Mouse (Mus musculus) embryonic facial prominence, embryonic 14.5 days (tissue): Measurements from ENCODE around the gene Dedd2. TPM values are rescaled to one million over a fixed set of nuclear protein-coding genes. Genes with fewer than 3 reads are reported as not detected.

Experiments used
- ATAC-seq: fragments of 200-750 bp; cut with Nextera tagmentation; 2 replicates; pipeline ENCODE4 v1.8.0; 2017; ENCODE audit warnings: low read depth, moderate number of reproducible peaks, moderate TSS enrichment
- DNase-seq: peaks from one replicate; pipeline ENCODE4 v3.0.0-alpha.2; 2015; ENCODE audit warnings: low spot score
- H3K27ac ChIP-seq: fragments of 300-500 bp; sonication (generic); replicated peaks from 2 replicates; pipeline ENCODE4 v1.5.1; 2014; ENCODE audit warnings: low read depth, mild to moderate bottlenecking, low read length, moderate library complexity
- H3K27me3 ChIP-seq: fragments of 300-500 bp; sonication (generic); replicated peaks from 2 replicates; pipeline ENCODE4 v1.6.1; 2014; ENCODE audit warnings: low read length; ENCODE audit not compliant: control insufficient read depth, insufficient read depth
- H3K36me3 ChIP-seq: fragments of 300-500 bp; sonication (generic); 2 replicates; pipeline ENCODE4 v1.6.1; 2014; ENCODE audit warnings: low read length, mixed read lengths; ENCODE audit not compliant: control insufficient read depth, insufficient read depth
- H3K4me1 ChIP-seq: fragments of 300-500 bp; sonication (generic); 2 replicates; pipeline ENCODE4 v1.6.1; 2014; ENCODE audit warnings: antibody characterized with exemption, low read length; ENCODE audit not compliant: control insufficient read depth, insufficient read depth
- H3K4me2 ChIP-seq: fragments of 300-500 bp; sonication (generic); 2 replicates; pipeline ENCODE4 v1.6.1; 2014; ENCODE audit warnings: low read depth, mild to moderate bottlenecking, low read length, moderate library complexity, mixed read lengths
- H3K4me3 ChIP-seq: fragments of 300-500 bp; sonication (generic); 2 replicates; pipeline ENCODE4 v1.5.1; 2014; ENCODE audit warnings: low read depth, mild to moderate bottlenecking, low read length
- H3K9ac ChIP-seq: fragments of 300-500 bp; sonication (generic); 2 replicates; pipeline ENCODE4 v1.6.1; 2014; ENCODE audit warnings: low read depth, mild to moderate bottlenecking, low read length, moderate library complexity, mixed read lengths
- H3K9me3 ChIP-seq: fragments of 300-500 bp; sonication (generic); 2 replicates; pipeline ENCODE4 v1.6.1; 2016; ENCODE audit warnings: low read length; ENCODE audit not compliant: control insufficient read depth
- WGBS: fragments of 180-500 bp; shearing (Covaris S2); extraction: QIAGEN DNeasy Blood & Tissue Kit; methylation state at CpG from one replicate; pipeline ENCODE4 v1.1.7; 2014; 5-methylcytosine and 5-hydroxymethylcytosine counted together
- polyA plus RNA-seq: library from polyadenylated mRNA; unstranded; fragments of >200 nt; fragmentation: Nextera tagmentation; extraction: Ambion mirVana; gene quantifications from 2 replicates; pipeline ENCODE4 v1.2.1, GENCODE M21; 2014

Dedd2 gene
- polyA plus RNA-seq, 1 experiment from 2014 or later = 9.4 TPM

GRCm38 (mm10) chr7:25248018-25248647 is 27.7 kb upstream of the Dedd2 start:
- peak overlapping the region; percentile 97 for H3K9ac ChIP-seq
- DNase-seq (peak; percentile 67), ATAC-seq (peak; percentile 20; the same call in 1 of the 2 replicates)
- H3K9me3 ChIP-seq = no peaks in the 10 kb centered on the region
- H3K4me1 ChIP-seq = peaks cover 25% of the 10 kb centered on the region
- peak overlapping the region; percentile 99 for H3K27ac ChIP-seq
- H3K36me3 ChIP-seq = peaks cover 34% of the 10 kb centered on the region
- peak overlapping the region; percentile 93 for H3K4me3 ChIP-seq
- WGBS = 2% methylated on average over 18 of the region's 18 CpGs
- peak overlapping the region; percentile 66 for H3K4me2 ChIP-seq
- H3K27me3 ChIP-seq = no peaks in the 10 kb centered on the region

GRCm38 (mm10) chr7:25247498-25247897 is 27.1 kb upstream of the Dedd2 start:
- DNase-seq (no peak), ATAC-seq (no peak)
- H3K27ac ChIP-seq = peak overlapping the region; percentile 99
- no peaks in the 10 kb centered on the region for H3K9me3 ChIP-seq
- H3K4me2 ChIP-seq = peak overlapping the region; percentile 66
- H3K36me3 ChIP-seq = peaks cover 40% of the 10 kb centered on the region
- peak overlapping the region; percentile 97 for H3K9ac ChIP-seq
- 8% methylated on average over 3 of the region's 3 CpGs for WGBS
- H3K4me1 ChIP-seq = peaks cover 25% of the 10 kb centered on the region
- H3K27me3 ChIP-seq = no peaks in the 10 kb centered on the region
- H3K4me3 ChIP-seq = peak overlapping the region; percentile 93

- H3K4me1 ChIP-seq = peaks cover 25% of the 10 kb centered on the region
- H3K9ac ChIP-seq = peak overlapping the region; percentile 97
- peak overlapping the region; percentile 93 for H3K4me3 ChIP-seq
- H3K27me3 ChIP-seq = no peaks in the 10 kb centered on the region
- ATAC-seq (no peak), DNase-seq (peak; percentile 35)
- H3K4me2 ChIP-seq = peak overlapping the region; percentile 66
- H3K9me3 ChIP-seq = no peaks in the 10 kb centered on the region
- H3K36me3 ChIP-seq = peaks cover 48% of the 10 kb centered on the region
- H3K27ac ChIP-seq = peak overlapping the region; percentile 99
- WGBS = 31% methylated on average over 4 of the region's 4 CpGs
Observed at GRCm38 (mm10) chr7:25246759-25247137, 26.3 kb upstream of the Dedd2 start.

- Histone ChIP-seq H3K4me2 (peak overlapping the region; percentile 66), H3K9ac (peak overlapping the region; percentile 97), H3K36me3 (peaks cover 53% of the 10 kb centered on the region), H3K4me1 (peaks cover 21% of the 10 kb centered on the region), H3K9me3 (no peaks in the 10 kb centered on the region), H3K27me3 (no peaks in the 10 kb centered on the region), H3K4me3 (peak overlapping the region; percentile 93), H3K27ac (peak overlapping the region; percentile 99)
- ATAC-seq (no peak), DNase-seq (peak; percentile 54)
- 38% methylated on average over 19 of the region's 20 CpGs for WGBS
Observed at GRCm38 (mm10) chr7:25246079-25246758, 25.8 kb upstream of the Dedd2 start.

- Histone ChIP-seq H3K4me1 (peaks cover 20% of the 10 kb centered on the region), H3K4me2 (no peak overlapping the region)
- WGBS = 83% methylated on average over 30 of the region's 30 CpGs
Observed at GRCm38 (mm10) chr7:25244562-25245369, 24.4 kb upstream of the Dedd2 start.

GRCm38 (mm10) chr7:25243361-25243760 is 22.9 kb upstream of the Dedd2 start:
- H3K27me3 ChIP-seq = no peaks in the 10 kb centered on the region
- H3K4me2 ChIP-seq = no peak overlapping the region
- no peak for DNase-seq
- H3K9me3 ChIP-seq = no peaks in the 10 kb centered on the region
- peaks cover 20% of the 10 kb centered on the region for H3K4me1 ChIP-seq
- H3K36me3 ChIP-seq = peaks cover 56% of the 10 kb centered on the region
- no peak overlapping the region for H3K4me3 ChIP-seq
- no peak for ATAC-seq
- H3K9ac ChIP-seq = no peak overlapping the region
- H3K27ac ChIP-seq = no peak overlapping the region
- 92% methylated on average over 4 of the region's 4 CpGs for WGBS

More at GRCm38 (mm10) chr7:25244562-25245369, 24.4 kb upstream of the Dedd2 start:
- no peak for DNase-seq
- no peaks in the 10 kb centered on the region for H3K27me3 ChIP-seq
- H3K27ac ChIP-seq = 0 out of 2 replicates have a peak overlapping the region, but pooled peaks have one; percentile 21
- H3K9ac ChIP-seq = no peak overlapping the region
- no peak overlapping the region for H3K4me3 ChIP-seq
- H3K9me3 ChIP-seq = no peaks in the 10 kb centered on the region
- peaks cover 56% of the 10 kb centered on the region for H3K36me3 ChIP-seq
- ATAC-seq = no peak

- DNase-seq (peak; percentile 70), ATAC-seq (no peak)
- WGBS = 42% methylated on average over 2 of the region's 2 CpGs
- H3K36me3 ChIP-seq = peaks cover 52% of the 10 kb centered on the region
- H3K27ac ChIP-seq = 0 out of 2 replicates have a peak overlapping the region, but pooled peaks have one; percentile 29
- no peaks in the 10 kb centered on the region for H3K27me3 ChIP-seq
- H3K9me3 ChIP-seq = no peaks in the 10 kb centered on the region
- H3K4me2 ChIP-seq = no peak overlapping the region
- 0 out of 2 replicates have a peak overlapping the region, but pooled peaks have one; percentile 16 for H3K9ac ChIP-seq
- H3K4me1 ChIP-seq = peaks cover 11% of the 10 kb centered on the region
- no peak overlapping the region for H3K4me3 ChIP-seq
Observed at GRCm38 (mm10) chr7:25241062-25241461, 20.6 kb upstream of the Dedd2 start.

GRCm38 (mm10) chr7:25240631-25241030 is 20.2 kb upstream of the Dedd2 start:
- Histone ChIP-seq H3K9ac (no peak overlapping the region), H3K27me3 (no peaks in the 10 kb centered on the region), H3K4me3 (no peak overlapping the region), H3K36me3 (peaks cover 48% of the 10 kb centered on the region), H3K9me3 (no peaks in the 10 kb centered on the region), H3K4me2 (no peak overlapping the region), H3K4me1 (0 out of 2 replicates have a peak, but pooled peaks cover 9% of the 10 kb centered on the region), H3K27ac (0 out of 2 replicates have a peak overlapping the region, but pooled peaks have one; percentile 33)
- 63% methylated on average over 7 of the region's 7 CpGs for WGBS
- DNase-seq (no peak), ATAC-seq (no peak)
